Mouse (Mus musculus) cerebellum, adult 2 months (tissue): ENCODE data around the gene Satb2.

ENCODE experiments used
- CTCF ChIP-seq: fragments of 200-500 bp; IDR thresholded peaks from 2 replicates; pipeline ENCODE4 v1.5.1; 2011; ENCODE audit warnings: low read depth, mild to moderate bottlenecking, control low read depth, low read length, moderate library complexity, borderline replicate concordance; ENCODE audit not compliant: insufficient read depth
- POLR2A ChIP-seq: fragments of 200-500 bp; IDR thresholded peaks from 2 replicates; pipeline ENCODE4 v1.6.1; 2011; ENCODE audit warnings: low read length, control low read depth, borderline replicate concordance; ENCODE audit not compliant: insufficient read depth

DNA sequence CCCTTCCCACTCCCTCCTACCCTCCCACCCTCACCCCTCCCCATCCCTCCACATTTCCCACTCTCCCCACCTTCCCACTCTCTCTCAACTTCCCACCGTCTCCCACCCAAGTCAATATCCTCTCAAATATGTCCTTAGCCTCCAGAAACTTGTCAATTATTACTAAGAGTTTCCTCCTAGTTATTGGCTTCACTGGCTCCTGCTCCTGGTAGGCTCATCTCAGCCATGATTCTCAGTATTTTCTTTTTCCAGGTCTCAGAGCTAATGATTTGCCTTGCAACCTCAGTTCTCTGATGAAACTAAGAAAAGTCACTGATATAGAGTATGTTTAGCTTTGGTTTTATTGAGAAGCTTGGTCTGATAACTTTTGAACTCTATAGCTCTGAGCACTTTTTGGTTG, 214.2 kb downstream of the Satb2 start:
- no peak for TF ChIP-seq CTCF
- no peak for TF ChIP-seq POLR2A
